Mouse (Mus musculus) limb, embryonic 11.5 days (tissue): ENCODE results near the gene Klhdc3. TPM values are rescaled to one million over a fixed set of nuclear protein-coding genes. Genes with fewer than 3 reads are reported as not detected.
A peak's percentile ranks its signal among the peaks of the same experiment; 100 is the strongest.

Experiments
- ATAC-seq: fragments of 200-750 bp; cut with Nextera tagmentation; 2 replicates; pipeline ENCODE4 v1.8.0; 2017; ENCODE audit warnings: low read depth; ENCODE audit not compliant: insufficient number of reproducible peaks, low FRiP score, low TSS enrichment
- DNase-seq: peaks from one replicate; pipeline ENCODE4 v3.0.0-alpha.2; 2015; ENCODE audit warnings: low spot score
- H3K27ac ChIP-seq: fragments of 300-500 bp; sonication (generic); replicated peaks from 2 replicates; pipeline ENCODE4 v1.5.1; 2014; ENCODE audit warnings: low read depth, mild to moderate bottlenecking, low read length
- H3K27me3 ChIP-seq: fragments of 300-500 bp; sonication (generic); 2 replicates; pipeline ENCODE4 v1.6.1; 2014; ENCODE audit warnings: mild to moderate bottlenecking, low read length, mixed read lengths; ENCODE audit not compliant: control insufficient read depth, insufficient read depth
- H3K36me3 ChIP-seq: fragments of 300-500 bp; sonication (generic); 2 replicates; pipeline ENCODE4 v1.6.1; 2014; ENCODE audit warnings: mild to moderate bottlenecking, low read length, moderate library complexity, mixed read lengths; ENCODE audit not compliant: control insufficient read depth, insufficient read depth
- H3K4me1 ChIP-seq: fragments of 300-500 bp; sonication (generic); 2 replicates; pipeline ENCODE4 v1.6.1; 2014; ENCODE audit warnings: low read length, mixed read lengths; ENCODE audit not compliant: control insufficient read depth, insufficient read depth
- H3K4me2 ChIP-seq: fragments of 300-500 bp; sonication (generic); 2 replicates; pipeline ENCODE4 v1.6.1; 2014; ENCODE audit warnings: low read depth, mild to moderate bottlenecking, moderate library complexity; ENCODE audit not compliant: severe bottlenecking
- H3K4me3 ChIP-seq: fragments of 300-500 bp; sonication (generic); 2 replicates; pipeline ENCODE4 v1.5.1; 2014; ENCODE audit warnings: low read depth, low read length
- H3K9ac ChIP-seq: fragments of 300-500 bp; sonication (generic); 2 replicates; pipeline ENCODE4 v1.6.1; 2014; ENCODE audit warnings: mild to moderate bottlenecking, low read length
- H3K9me3 ChIP-seq: fragments of 300-500 bp; sonication (generic); 2 replicates; pipeline ENCODE4 v1.6.1; 2016; ENCODE audit warnings: low read length; ENCODE audit not compliant: control insufficient read depth
- WGBS: fragments of 180-500 bp; shearing (Covaris S2); extraction: QIAGEN DNeasy Blood & Tissue Kit; methylation state at CpG from one replicate; pipeline ENCODE4 v1.1.7; 2014; 5-methylcytosine and 5-hydroxymethylcytosine counted together
- polyA plus RNA-seq: library from polyadenylated mRNA; unstranded; fragments of >200 nt; fragmentation: Nextera tagmentation; extraction: Ambion mirVana; gene quantifications from 2 replicates; pipeline ENCODE4 v1.2.1, GENCODE M21; 2014

The Klhdc3 gene
- polyA plus RNA-seq, 1 experiment from 2014 or later: 117 TPM

- DNase-seq (no peak), ATAC-seq (no peak)
- no peaks in the 10 kb centered on the region for H3K9me3 ChIP-seq
- peaks cover 15% of the 10 kb centered on the region for H3K4me1 ChIP-seq
- whole genome bisulfite sequencing: 94% methylated on average over 14 of the region's 14 CpGs
- H3K4me3 ChIP-seq: no peak overlapping the region
- no peak overlapping the region for H3K27ac ChIP-seq
- H3K36me3 ChIP-seq: no peaks in the 10 kb centered on the region
- H3K4me2 ChIP-seq: no peak overlapping the region
- H3K27me3 ChIP-seq: no peaks in the 10 kb centered on the region
- no peak overlapping the region for H3K9ac ChIP-seq
Measured at GRCm38 (mm10) chr17:46706375-46707089, 25.8 kb upstream of the Klhdc3 start.

- peak; percentile 95 for ATAC-seq
- H3K9me3 ChIP-seq: no peaks in the 10 kb centered on the region
- H3K4me1 ChIP-seq: peaks cover 15% of the 10 kb centered on the region
- under 1% methylated on average over 48 of the region's 48 CpGs for WGBS
- DNase-seq: peak; percentile 97
- no peaks in the 10 kb centered on the region for H3K27me3 ChIP-seq
- peak within 1 kb of the TSS; percentile 72 for H3K4me2 ChIP-seq
- H3K27ac ChIP-seq: peak within 1 kb of the TSS; percentile 77
- H3K4me3 ChIP-seq: peak within 1 kb of the TSS; percentile 91
- H3K36me3 ChIP-seq: 0 out of 2 replicates have a peak, but pooled peaks cover 2% of the 10 kb centered on the region
- peak within 1 kb of the TSS; percentile 85 for H3K9ac ChIP-seq
Measured at GRCm38 (mm10) chr17:46704887-46705835, 24.4 kb upstream of the Klhdc3 start, which contains the start of gene Ppp2r5d. Gene Ppp2r5d, minus strand, starts transcription at chr17:46705111.

GRCm38 (mm10) chr17:46703971-46704886 is 23.5 kb upstream of the Klhdc3 start:
- no peak for DNase-seq
- H3K4me2 ChIP-seq: peak overlapping the region; percentile 72
- H3K4me1 ChIP-seq: peaks cover 15% of the 10 kb centered on the region

GRCm38 (mm10) chr17:46702506-46702905 is 21.8 kb upstream of the Klhdc3 start:
- no peak for ATAC-seq
- Histone ChIP-seq H3K27ac (no peak overlapping the region), H3K9me3 (no peaks in the 10 kb centered on the region), H3K36me3 (peaks cover 4% of the 10 kb centered on the region; the same call in 1 of the 2 replicates), H3K4me3 (no peak overlapping the region), H3K4me2 (no peak overlapping the region), H3K9ac (0 out of 2 replicates have a peak overlapping the region, but pooled peaks have one; percentile 3), H3K4me1 (peaks cover 15% of the 10 kb centered on the region), H3K27me3 (no peaks in the 10 kb centered on the region)
- DNase-seq: no peak
- 88% methylated on average over 5 of the region's 5 CpGs for WGBS

More at GRCm38 (mm10) chr17:46703971-46704886, 23.5 kb upstream of the Klhdc3 start:
- H3K27me3 ChIP-seq: no peaks in the 10 kb centered on the region
- peak overlapping the region; percentile 85 for H3K9ac ChIP-seq
- H3K36me3 ChIP-seq: peaks cover 4% of the 10 kb centered on the region; the same call in 1 of the 2 replicates
- no peaks in the 10 kb centered on the region for H3K9me3 ChIP-seq
- peak overlapping the region; percentile 91 for H3K4me3 ChIP-seq
- peak overlapping the region; percentile 77 for H3K27ac ChIP-seq
- 5% methylated on average over 40 of the region's 41 CpGs for whole genome bisulfite sequencing
- ATAC-seq: peak; percentile 82

- Histone ChIP-seq H3K9ac (no peak overlapping the region), H3K36me3 (peaks cover 4% of the 10 kb centered on the region; the same call in 1 of the 2 replicates)
Measured at GRCm38 (mm10) chr17:46702100-46702499, 21.4 kb upstream of the Klhdc3 start.

GRCm38 (mm10) chr17:46701489-46701888 is 20.8 kb upstream of the Klhdc3 start:
- ATAC-seq: no peak
- H3K4me2 ChIP-seq: no peak overlapping the region

More at GRCm38 (mm10) chr17:46702100-46702499, 21.4 kb upstream of the Klhdc3 start:
- DNase-seq (no peak), ATAC-seq (no peak)
- no peaks in the 10 kb centered on the region for H3K27me3 ChIP-seq
- no peak overlapping the region for H3K4me3 ChIP-seq
- WGBS: 87% methylated on average over 12 of the region's 12 CpGs
- H3K4me1 ChIP-seq: peaks cover 15% of the 10 kb centered on the region
- no peak overlapping the region; the same call in 1 of the 2 replicates for H3K4me2 ChIP-seq
- H3K27ac ChIP-seq: no peak overlapping the region
- no peaks in the 10 kb centered on the region for H3K9me3 ChIP-seq

GRCm38 (mm10) chr17:46699912-46700311 is 19.2 kb upstream of the Klhdc3 start:
- Histone ChIP-seq H3K4me2 (no peak overlapping the region), H3K9ac (no peak overlapping the region), H3K27ac (no peak overlapping the region), H3K4me3 (no peak overlapping the region), H3K4me1 (peaks cover 15% of the 10 kb centered on the region), H3K9me3 (no peaks in the 10 kb centered on the region), H3K36me3 (peaks cover 4% of the 10 kb centered on the region; the same call in 1 of the 2 replicates), H3K27me3 (no peaks in the 10 kb centered on the region)
- no peak for ATAC-seq
- DNase-seq: no peak
- WGBS: 83% methylated on average over 3 of the region's 3 CpGs

More at GRCm38 (mm10) chr17:46701489-46701888, 20.8 kb upstream of the Klhdc3 start:
- Histone ChIP-seq H3K36me3 (peaks cover 4% of the 10 kb centered on the region; the same call in 1 of the 2 replicates), H3K9ac (0 out of 2 replicates have a peak overlapping the region, but pooled peaks have one; percentile 17), H3K4me1 (peaks cover 15% of the 10 kb centered on the region), H3K4me3 (no peak overlapping the region), H3K27me3 (no peaks in the 10 kb centered on the region), H3K27ac (no peak overlapping the region), H3K9me3 (no peaks in the 10 kb centered on the region)
- no peak for DNase-seq
- 89% methylated on average over 12 of the region's 12 CpGs for WGBS
